ENCODE assay signal across 12 mouse cellular contexts in the genomic region with DNA sequence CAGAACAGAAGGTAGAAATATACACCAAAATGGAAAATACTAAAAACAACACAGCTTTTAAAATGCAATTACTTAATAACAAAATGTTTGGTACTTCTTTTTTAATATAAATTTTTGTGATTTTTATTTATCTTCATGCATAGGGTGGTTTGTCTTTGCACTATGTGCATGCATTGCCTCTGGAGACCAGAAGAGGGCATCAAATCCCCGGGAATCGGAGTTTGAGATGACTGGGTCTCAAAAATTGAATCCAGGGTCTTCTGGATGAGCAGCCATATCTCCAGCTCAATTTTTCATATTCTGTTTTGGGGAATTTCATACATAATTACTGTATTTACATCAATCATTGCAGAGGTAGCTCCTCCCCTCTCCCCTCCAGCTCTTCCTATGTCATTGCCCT.
DNase-seq lines count a peak whose midpoint lies in the region; ATAC-seq and TF ChIP-seq lines count a peak whose summit lies in the region.
"Had no signal": no experiment of that assay in that cellular context is flagged by ENCODE, and none has a peak within 500 bp of the region (broad histone marks: within the 10 kb centered on the region; RNA-seq: fewer than 3 reads in every experiment).

No protein-coding gene starts in this region.

- ATAC-seq in hindbrain, embryonic 11.5 days (ENCODE audit: low FRiP score): no peak
- ATAC-seq in hindbrain, embryonic 14.5 days (ENCODE audit: low FRiP score): no peak
- no peak for ATAC-seq in lung, postnatal 0 days
- no peak for ATAC-seq in Patski
- ATAC-seq in megakaryocyte progenitor cell, adult 5-6 weeks (replicated peaks; ENCODE audit: poor library complexity): peak; percentile 57; the same call in 1 of the 2 replicates
- ATAC-seq in megakaryocyte-erythroid progenitor cell, adult 5-6 weeks (replicated peaks; ENCODE audit: low FRiP score, low TSS enrichment, poor library complexity, severe bottlenecking): no peak
- ATAC-seq: intestine, embryonic 16.5 days had no signal

- in situ Hi-C loops in Patski (cut with MboI; ENCODE audit: low pct_unique_long_range_greater_than_20kb): no loop called here

- DNase-seq in hindbrain, embryonic 11.5 days (ENCODE audit: low spot score): peak; percentile 34
- DNase-seq in hindbrain, embryonic 14.5 days (ENCODE audit: low spot score): no peak
- DNase-seq in lung, postnatal 0 days (ENCODE audit: low spot score): peak; percentile 32
- DNase-seq in lung, adult 2 months: no peak
- DNase-seq in Patski (ENCODE audit: low read depth, low spot score): no peak
- no peak for DNase-seq in adrenal gland, postnatal 4 days (ENCODE audit: low spot score in 2 of 2)

- TF ChIP-seq CTCF in lung, postnatal 0 days (IDR thresholded peaks at IDR 0.05): peak; percentile 61
- no peak; the same call in 1 of the 2 replicates for TF ChIP-seq CTCF in lung, adult 2 months (IDR thresholded peaks at IDR 0.05; ENCODE audit: insufficient read depth, low read length)
- peak; percentile 80 for TF ChIP-seq CTCF in Patski (IDR thresholded peaks at IDR 0.05)

- WGBS in hindbrain, embryonic 11.5 days: 57% methylated on average over 2 of the region's 2 CpGs
- 69% methylated on average over 2 of the region's 2 CpGs for WGBS in hindbrain, embryonic 14.5 days
- 67% methylated on average over 2 of the region's 2 CpGs for WGBS in lung, postnatal 0 days
- WGBS in lung, adult 2 months: 55% methylated on average over 2 of the region's 2 CpGs

- TF ChIP-seq EP300 in lung, postnatal 0 days (IDR thresholded peaks at IDR 0.05): no peak

- H3K4me2 ChIP-seq in hindbrain, embryonic 11.5 days (replicated peaks; ENCODE audit: low read depth, low read length): no peak overlapping the region
- H3K4me2 ChIP-seq in hindbrain, embryonic 14.5 days (replicated peaks): no peak overlapping the region
- H3K4me2 ChIP-seq in lung, postnatal 0 days (replicated peaks; ENCODE audit: low read depth, low read length): no peak overlapping the region
- H3K4me2 ChIP-seq: heart, embryonic 13.5 days; limb, embryonic 15.5 days had no signal

- H3K27me3 ChIP-seq in hindbrain, embryonic 11.5 days (ENCODE audit: control insufficient read depth, insufficient read depth, low read length): no peaks in the 10 kb centered on the region
- no peaks in the 10 kb centered on the region for H3K27me3 ChIP-seq in hindbrain, embryonic 14.5 days (ENCODE audit: control insufficient read depth, insufficient read depth, low read length)
- H3K27me3 ChIP-seq in lung, postnatal 0 days (replicated peaks; ENCODE audit: insufficient read depth, low read length): no peaks in the 10 kb centered on the region
- no peaks in the 10 kb centered on the region for H3K27me3 ChIP-seq in Patski
- H3K27me3 ChIP-seq: heart, embryonic 13.5 days; limb, embryonic 15.5 days; megakaryocyte, embryonic 14.5 days had no signal

- H3K27ac ChIP-seq in hindbrain, embryonic 11.5 days (ENCODE audit: low read depth, low read length): no peak overlapping the region
- H3K27ac ChIP-seq in hindbrain, embryonic 14.5 days: no peak overlapping the region
- no peak overlapping the region for H3K27ac ChIP-seq in lung, postnatal 0 days (ENCODE audit: low read length)
- H3K27ac ChIP-seq: heart, embryonic 13.5 days; limb, embryonic 15.5 days had no signal

- H3K36me3 ChIP-seq in hindbrain, embryonic 11.5 days (ENCODE audit: control insufficient read depth, insufficient read depth, low read length): no peaks in the 10 kb centered on the region
- H3K36me3 ChIP-seq in hindbrain, embryonic 14.5 days (replicated peaks; ENCODE audit: control insufficient read depth, insufficient read depth): no peaks in the 10 kb centered on the region
- no peaks in the 10 kb centered on the region for H3K36me3 ChIP-seq in lung, postnatal 0 days (ENCODE audit: insufficient read depth, low read length)
- H3K36me3 ChIP-seq: limb, embryonic 15.5 days had no signal

- no peak overlapping the region for H3K4me3 ChIP-seq in hindbrain, embryonic 11.5 days (ENCODE audit: low read depth, low read length)
- no peak overlapping the region for H3K4me3 ChIP-seq in hindbrain, embryonic 14.5 days (replicated peaks; ENCODE audit: low read length)
- H3K4me3 ChIP-seq in lung, postnatal 0 days (ENCODE audit: low read depth, low read length): no peak overlapping the region
- H3K4me3 ChIP-seq in lung, adult 2 months (replicated peaks; ENCODE audit: extremely low read depth, low read depth, low read length): no peak overlapping the region
- H3K4me3 ChIP-seq: heart, embryonic 13.5 days; limb, embryonic 15.5 days; megakaryocyte, embryonic 14.5 days had no signal

- TF ChIP-seq POLR2A in lung, adult 2 months (IDR thresholded peaks at IDR 0.05; ENCODE audit: borderline replicate concordance, extremely low read depth, low read depth, low read length): no peak

- no peak overlapping the region for H3K9ac ChIP-seq in hindbrain, embryonic 11.5 days (ENCODE audit: low read depth, low read length)
- no peak overlapping the region for H3K9ac ChIP-seq in hindbrain, embryonic 14.5 days
- H3K9ac ChIP-seq in lung, postnatal 0 days (replicated peaks; ENCODE audit: low read depth): no peak overlapping the region
- H3K9ac ChIP-seq: heart, embryonic 13.5 days; limb, embryonic 15.5 days had no signal

- POLR2A ChIA-PET in Patski (lab: Charles Lee): no interaction called here

- H3K4me1 ChIP-seq in hindbrain, embryonic 11.5 days (replicated peaks; ENCODE audit: control insufficient read depth, insufficient read depth, low read length): no peaks in the 10 kb centered on the region
- no peaks in the 10 kb centered on the region for H3K4me1 ChIP-seq in hindbrain, embryonic 14.5 days (replicated peaks; ENCODE audit: control insufficient read depth, insufficient read depth, low read length)
- no peaks in the 10 kb centered on the region for H3K4me1 ChIP-seq in lung, postnatal 0 days (ENCODE audit: insufficient read depth, low read depth, low read length)
- peaks cover 14% of the 10 kb centered on the region for H3K4me1 ChIP-seq in lung, adult 2 months (ENCODE audit: control insufficient read depth, insufficient read depth, low read length)

- H3K9me3 ChIP-seq in hindbrain, embryonic 11.5 days (ENCODE audit: control insufficient read depth, low read length): no peaks in the 10 kb centered on the region
- no peaks in the 10 kb centered on the region for H3K9me3 ChIP-seq in hindbrain, embryonic 14.5 days (ENCODE audit: control insufficient read depth, low read length)
- no peaks in the 10 kb centered on the region for H3K9me3 ChIP-seq in lung, postnatal 0 days (ENCODE audit: low read length)
- H3K9me3 ChIP-seq: heart, embryonic 13.5 days; limb, embryonic 15.5 days; megakaryocyte, embryonic 14.5 days had no signal

- CTCF ChIA-PET in Patski (lab: Charles Lee): interaction anchor here (0.8 to 6.7 kb wide), 17 partner anchors 12 to 350 kb away, joined by 3 to 36 read pairs (median 4); no protein-coding TSS in a partner anchor

Comparison
In these comparisons a context has a peak if more than half of its experiments do, and no peak if none do; other contexts are left out.
1. DNase-seq: peak in hindbrain, embryonic 11.5 days (single experiment) and lung, postnatal 0 days (single experiment); none in hindbrain, embryonic 14.5 days (single experiment), lung, adult 2 months (single experiment), Patski (single experiment) and adrenal gland, postnatal 4 days (0 of 2).